Mouse (Mus musculus) liver, postnatal 0 days (tissue): Measurements from ENCODE around the gene Mvk. TPM values are rescaled to one million over a fixed set of nuclear protein-coding genes. Genes with fewer than 3 reads are reported as not detected.

ENCODE experiments used
- ATAC-seq: fragments of 200-750 bp; cut with Nextera tagmentation; 2 replicates; pipeline ENCODE4 v1.8.0; 2017; ENCODE audit warnings: mild to moderate bottlenecking, moderate library complexity
- DNase-seq: peaks from one replicate; pipeline ENCODE4 v3.0.0-alpha.2; 2016
- H3K27ac ChIP-seq: fragments of 300-500 bp; sonication (generic); 2 replicates; pipeline ENCODE4 v1.5.1; 2014; ENCODE audit warnings: antibody characterized with exemption, moderate library complexity, mild to moderate bottlenecking, low read depth
- H3K27me3 ChIP-seq: fragments of 300-500 bp; sonication (generic); 2 replicates; pipeline ENCODE4 v1.6.1; 2014; ENCODE audit warnings: low read length, control low read depth, mixed read lengths; ENCODE audit not compliant: insufficient read depth
- H3K36me3 ChIP-seq: fragments of 300-500 bp; sonication (generic); replicated peaks from 2 replicates; pipeline ENCODE4 v1.6.1; 2014; ENCODE audit warnings: mild to moderate bottlenecking, control low read depth, low read length, moderate library complexity, mixed read lengths; ENCODE audit not compliant: insufficient read depth
- H3K4me1 ChIP-seq: fragments of 300-500 bp; sonication (generic); 2 replicates; pipeline ENCODE4 v1.6.1; 2014; ENCODE audit warnings: antibody characterized with exemption, mild to moderate bottlenecking, control low read depth; ENCODE audit not compliant: insufficient read depth
- H3K4me2 ChIP-seq: fragments of 300-500 bp; sonication (generic); 2 replicates; pipeline ENCODE4 v1.6.1; 2014; ENCODE audit warnings: low read depth, mild to moderate bottlenecking, low read length, moderate library complexity, mixed read lengths
- H3K4me3 ChIP-seq: fragments of 300-500 bp; sonication (generic); 2 replicates; pipeline ENCODE4 v1.5.1; 2014; ENCODE audit warnings: low read depth, low read length
- H3K9ac ChIP-seq: fragments of 300-500 bp; sonication (generic); replicated peaks from 2 replicates; pipeline ENCODE4 v1.6.1; 2014; ENCODE audit warnings: mild to moderate bottlenecking, moderate library complexity
- H3K9me3 ChIP-seq: fragments of 300-500 bp; sonication (generic); 2 replicates; pipeline ENCODE4 v1.6.1; 2016; ENCODE audit warnings: mild to moderate bottlenecking, control low read depth, low read length, mixed read lengths
- CTCF ChIP-seq: sonication (generic); IDR thresholded peaks from 2 replicates; pipeline ENCODE4 v1.5.1; 2016; ENCODE audit warnings: antibody characterized with exemption, low read depth
- EP300 ChIP-seq: IDR thresholded peaks from 2 replicates; pipeline ENCODE4 v1.6.1; 2016; ENCODE audit warnings: antibody characterized with exemption, low read depth, mild to moderate bottlenecking
- WGBS: fragments of 180-500 bp; shearing (Covaris S2); extraction: QIAGEN DNeasy Blood & Tissue Kit; methylation state at CpG from one replicate; pipeline ENCODE4 v1.1.7; 2014; ENCODE audit not compliant: insufficient replicate concordance; 5-methylcytosine and 5-hydroxymethylcytosine counted together
- polyA plus RNA-seq: library from polyadenylated mRNA; unstranded; fragments of >200 nt; fragmentation: Nextera tagmentation; extraction: Ambion mirVana; gene quantifications from 2 replicates; pipeline ENCODE4 v1.2.1, GENCODE M21; 2015

The Mvk gene
- polyA plus RNA-seq, 1 experiment from 2014 or later: 9.4 TPM

GRCm38 (mm10) chr5:114474741-114475491 lies 30.8 kb downstream of the Mvk start:
- H3K27ac ChIP-seq: no peak overlapping the region
- TF ChIP-seq EP300: no peak
- TF ChIP-seq CTCF: no peak
- no peaks in the 10 kb centered on the region for H3K27me3 ChIP-seq
- H3K4me1 ChIP-seq: no peaks in the 10 kb centered on the region
- DNase-seq: no peak
- ATAC-seq: no peak
- H3K9ac ChIP-seq: no peak overlapping the region
- H3K4me3 ChIP-seq: no peak overlapping the region
- WGBS: 64% methylated on average over 35 of the region's 35 CpGs
- H3K36me3 ChIP-seq: no peaks in the 10 kb centered on the region
- no peaks in the 10 kb centered on the region for H3K9me3 ChIP-seq
- H3K4me2 ChIP-seq: no peak overlapping the region

- Histone ChIP-seq H3K27ac (no peak overlapping the region), H3K36me3 (no peaks in the 10 kb centered on the region), H3K4me2 (no peak overlapping the region), H3K27me3 (0 out of 2 replicates have a peak, but pooled peaks cover 5% of the 10 kb centered on the region), H3K4me1 (no peaks in the 10 kb centered on the region), H3K9me3 (no peaks in the 10 kb centered on the region), H3K4me3 (no peak overlapping the region), H3K9ac (no peak overlapping the region)
- ATAC-seq (no peak), DNase-seq (no peak)
- WGBS: 85% methylated on average over 12 of the region's 12 CpGs
- TF ChIP-seq EP300 (no peak), CTCF (no peak)
Observed at GRCm38 (mm10) chr5:114478267-114478666, 34.2 kb downstream of the Mvk start.

GRCm38 (mm10) chr5:114482587-114483011 lies 38.5 kb downstream of the Mvk start:
- H3K4me3 ChIP-seq: no peak overlapping the region
- WGBS: 16% methylated on average over 14 of the region's 14 CpGs
- TF ChIP-seq CTCF (no peak), EP300 (no peak)
- H3K36me3 ChIP-seq: no peaks in the 10 kb centered on the region
- no peak for DNase-seq
- ATAC-seq: no peak
- no peak overlapping the region for H3K27ac ChIP-seq
- 0 out of 2 replicates have a peak, but pooled peaks cover 5% of the 10 kb centered on the region for H3K27me3 ChIP-seq
- H3K9ac ChIP-seq: no peak overlapping the region
- H3K4me2 ChIP-seq: no peak overlapping the region
- no peaks in the 10 kb centered on the region for H3K9me3 ChIP-seq
- no peaks in the 10 kb centered on the region for H3K4me1 ChIP-seq

GRCm38 (mm10) chr5:114485685-114486084 lies 41.6 kb downstream of the Mvk start:
- ATAC-seq: no peak
- no peak overlapping the region for H3K9ac ChIP-seq
- no peak overlapping the region for H3K4me2 ChIP-seq
- WGBS: 79% methylated on average over 14 of the region's 14 CpGs
- TF ChIP-seq EP300 (no peak), CTCF (no peak)
- H3K9me3 ChIP-seq: no peaks in the 10 kb centered on the region
- no peak overlapping the region for H3K27ac ChIP-seq
- no peak for DNase-seq
- 0 out of 2 replicates have a peak, but pooled peaks cover 2% of the 10 kb centered on the region for H3K27me3 ChIP-seq
- H3K36me3 ChIP-seq: no peaks in the 10 kb centered on the region
- no peaks in the 10 kb centered on the region for H3K4me1 ChIP-seq
- no peak overlapping the region for H3K4me3 ChIP-seq

- no peaks in the 10 kb centered on the region for H3K4me1 ChIP-seq
- peaks cover 2% of the 10 kb centered on the region; the same call in 1 of the 2 replicates for H3K9me3 ChIP-seq
- TF ChIP-seq CTCF: no peak
- TF ChIP-seq EP300: no peak
- 71% methylated on average over 6 of the region's 6 CpGs for WGBS
- H3K4me2 ChIP-seq: no peak overlapping the region
- DNase-seq (no peak), ATAC-seq (no peak)
- H3K36me3 ChIP-seq: no peaks in the 10 kb centered on the region
- H3K27ac ChIP-seq: no peak overlapping the region
- no peaks in the 10 kb centered on the region for H3K27me3 ChIP-seq
- no peak overlapping the region for H3K9ac ChIP-seq
- no peak overlapping the region for H3K4me3 ChIP-seq
Observed at GRCm38 (mm10) chr5:114489570-114489969, 45.5 kb downstream of the Mvk start.

GRCm38 (mm10) chr5:114490241-114490640 lies 46.2 kb downstream of the Mvk start:
- Histone ChIP-seq H3K4me3 (no peak overlapping the region), H3K4me2 (no peak overlapping the region), H3K9me3 (peaks cover 2% of the 10 kb centered on the region; the same call in 1 of the 2 replicates), H3K4me1 (no peaks in the 10 kb centered on the region), H3K27me3 (no peaks in the 10 kb centered on the region), H3K27ac (no peak overlapping the region), H3K9ac (no peak overlapping the region), H3K36me3 (no peaks in the 10 kb centered on the region)
- WGBS: 90% methylated on average over 8 of the region's 8 CpGs
- no peak for TF ChIP-seq EP300
- TF ChIP-seq CTCF: no peak
- DNase-seq: no peak
- ATAC-seq: no peak
